Mouse (Mus musculus) CH12.LX (cell line): ENCODE results near the gene Aig1. TPM values are rescaled to one million over a fixed set of nuclear protein-coding genes. Genes with fewer than 3 reads are reported as not detected.

Experiments used
- DNase-seq: peaks from one replicate; pipeline ENCODE4 v3.0.0-alpha.2; 2013; ENCODE audit errors: extremely low read depth
- H3K27ac ChIP-seq: 2 replicates; pipeline ENCODE4 v1.5.1; 2012; ENCODE audit warnings: low read depth, mild to moderate bottlenecking, control low read depth, moderate library complexity; ENCODE audit not compliant: insufficient read depth
- H3K27me3 ChIP-seq: replicated peaks from 2 replicates; pipeline ENCODE3; 2012; ENCODE audit warnings: inconsistent platforms
- H3K36me3 ChIP-seq, 2 experiments: replicated peaks in 1 of 2; 2 replicates each; pipeline versions ENCODE3 to v1.6.1; 2012; ENCODE audit warnings: inconsistent platforms in 1 of 2, low read length in 1 of 2, mild to moderate bottlenecking in 1 of 2, mixed read lengths in 1 of 2, moderate library complexity in 1 of 2; ENCODE audit not compliant: control insufficient read depth in 1 of 2, insufficient read depth in 1 of 2
- H3K4me1 ChIP-seq, 2 experiments: 2 replicates each; pipeline ENCODE4 v1.6.1; 2012; ENCODE audit warnings: inconsistent platforms in 1 of 2, moderate library complexity in 1 of 2; ENCODE audit not compliant: insufficient read depth in 2 of 2, control insufficient read depth in 1 of 2
- H3K4me2 ChIP-seq: 2 replicates; pipeline ENCODE4 v1.6.1; 2012; ENCODE audit warnings: low read depth, mild to moderate bottlenecking, control low read depth; ENCODE audit not compliant: poor library complexity, insufficient read depth, severe bottlenecking
- H3K4me3 ChIP-seq, 3 experiments: fragments of 150-350 bp in 1 of 3; sonication (generic) in 1 of 3; replicated peaks in 1 of 3; 2 replicates each; pipeline versions ENCODE3 to v1.5.1; 2011 to 2012; ENCODE audit warnings: low read depth in 2 of 3, low read length in 2 of 3, mild to moderate bottlenecking in 2 of 3, moderate library complexity in 2 of 3, control low read depth in 1 of 3, improper control_type of control experiment in 1 of 3, inconsistent platforms in 1 of 3, mixed read lengths in 1 of 3; ENCODE audit not compliant: poor library complexity in 1 of 3
- H3K79me2 ChIP-seq: replicated peaks from 2 replicates; pipeline ENCODE4 v1.6.1; 2012; ENCODE audit warnings: mild to moderate bottlenecking, moderate library complexity; ENCODE audit not compliant: control insufficient read depth, poor library complexity, insufficient read depth, severe bottlenecking; ENCODE audit errors: extremely low read depth
- H3K9ac ChIP-seq: 2 replicates; pipeline ENCODE4 v1.6.1; 2012; ENCODE audit warnings: low read depth, mild to moderate bottlenecking, control low read depth, moderate library complexity; ENCODE audit not compliant: insufficient read depth
- H3K9me3 ChIP-seq: replicated peaks from 2 replicates; pipeline ENCODE3; 2012; ENCODE audit warnings: low read length, inconsistent platforms, mixed read lengths
- BHLHE40 ChIP-seq: IDR thresholded peaks from 2 replicates; pipeline ENCODE4 v1.6.1; 2011; ENCODE audit warnings: mild to moderate bottlenecking, low read depth, low read length, improper control_type of control experiment
- CHD1 ChIP-seq: IDR thresholded peaks from 2 replicates; pipeline ENCODE4 v1.6.1; 2012; ENCODE audit warnings: low read depth, low read length, improper control_type of control experiment, inconsistent platforms
- CHD2 ChIP-seq: IDR thresholded peaks from 2 replicates; pipeline ENCODE4 v1.6.1; 2011; ENCODE audit warnings: low read length, improper control_type of control experiment
- CTCF ChIP-seq, 2 experiments: IDR thresholded peaks in 1 of 2; conservative IDR thresholded peaks in 1 of 2; 2 replicates each; pipeline ENCODE4 v1.5.1; 2011 to 2012; ENCODE audit warnings: low read depth in 2 of 2, low read length in 2 of 2, improper control_type of control experiment in 1 of 2, inconsistent platforms in 1 of 2, mild to moderate bottlenecking in 1 of 2, moderate library complexity in 1 of 2
- E2F4 ChIP-seq: IDR thresholded peaks from 2 replicates; pipeline ENCODE4 v1.6.1; 2011; ENCODE audit warnings: low read depth, low read length, improper control_type of control experiment; ENCODE audit not compliant: insufficient replicate concordance
- ELF1 ChIP-seq: IDR thresholded peaks from 2 replicates; pipeline ENCODE4 v1.6.1; 2014; ENCODE audit warnings: low read depth, mild to moderate bottlenecking, inconsistent platforms, low read length, improper control_type of control experiment
- EP300 ChIP-seq: IDR thresholded peaks from 2 replicates; pipeline ENCODE4 v1.6.1; 2011; ENCODE audit warnings: low read length, improper control_type of control experiment
- GABPA ChIP-seq: IDR thresholded peaks from 2 replicates; pipeline ENCODE4 v1.6.1; 2012; ENCODE audit warnings: low read depth, low read length, improper control_type of control experiment, inconsistent platforms; ENCODE audit not compliant: insufficient replicate concordance
- HCFC1 ChIP-seq: IDR thresholded peaks from 2 replicates; pipeline ENCODE4 v1.6.1; 2012; ENCODE audit warnings: low read depth, mild to moderate bottlenecking, inconsistent platforms, low read length, improper control_type of control experiment
- IRF4 ChIP-seq: IDR thresholded peaks from 2 replicates; pipeline ENCODE4 v1.6.1; 2014; ENCODE audit warnings: low read depth, mild to moderate bottlenecking, inconsistent platforms, low read length, improper control_type of control experiment
- JUND ChIP-seq: conservative IDR thresholded peaks from 2 replicates; pipeline ENCODE4 v1.6.1; 2011; ENCODE audit warnings: low read depth, low read length, improper control_type of control experiment
- KAT2A ChIP-seq: IDR thresholded peaks from 2 replicates; pipeline ENCODE4 v1.6.1; 2012; ENCODE audit warnings: low read length, improper control_type of control experiment, inconsistent platforms; ENCODE audit not compliant: insufficient replicate concordance
- MAZ ChIP-seq: IDR thresholded peaks from 2 replicates; pipeline ENCODE4 v1.6.1; 2012; ENCODE audit warnings: low read depth, mild to moderate bottlenecking, inconsistent platforms, low read length, improper control_type of control experiment, moderate library complexity
- MEF2A ChIP-seq: IDR thresholded peaks from 2 replicates; pipeline ENCODE4 v1.6.1; 2014; ENCODE audit warnings: low read depth, mild to moderate bottlenecking, inconsistent platforms, low read length, improper control_type of control experiment, borderline replicate concordance
- MXI1 ChIP-seq: IDR thresholded peaks from 2 replicates; pipeline ENCODE4 v1.6.1; 2011; ENCODE audit warnings: mild to moderate bottlenecking, low read depth, low read length, improper control_type of control experiment
- MYC ChIP-seq: IDR thresholded peaks from 2 replicates; pipeline ENCODE4 v1.6.1; 2011; ENCODE audit warnings: low read depth, mild to moderate bottlenecking, improper control_type of control experiment, low read length
- NRF1 ChIP-seq: IDR thresholded peaks from 2 replicates; pipeline ENCODE4 v1.6.1; 2014; ENCODE audit warnings: low read depth, mild to moderate bottlenecking, inconsistent platforms, low read length, improper control_type of control experiment, moderate library complexity
- PAX5 ChIP-seq: IDR thresholded peaks from 2 replicates; pipeline ENCODE4 v1.6.1; 2012; ENCODE audit warnings: low read length, inconsistent platforms, mixed read lengths
- POLR2AphosphoS2 ChIP-seq: IDR thresholded peaks from 2 replicates; pipeline ENCODE4 v1.6.1; 2011; ENCODE audit warnings: low read depth, low read length, improper control_type of control experiment
- RCOR1 ChIP-seq: conservative IDR thresholded peaks from 2 replicates; pipeline ENCODE4 v1.6.1; 2012; ENCODE audit warnings: low read depth, mild to moderate bottlenecking, inconsistent platforms, low read length, improper control_type of control experiment
- SIN3A ChIP-seq: IDR thresholded peaks from 2 replicates; pipeline ENCODE4 v1.6.1; 2012; ENCODE audit warnings: low read length, improper control_type of control experiment, inconsistent platforms
- ZC3H11A ChIP-seq: IDR thresholded peaks from 2 replicates; pipeline ENCODE4 v1.6.1; 2012; ENCODE audit warnings: low read depth, mild to moderate bottlenecking, inconsistent platforms, low read length, improper control_type of control experiment
- ZNF384 ChIP-seq: IDR thresholded peaks from 2 replicates; pipeline ENCODE4 v1.6.1; 2012; ENCODE audit warnings: low read depth, low read length, improper control_type of control experiment, inconsistent platforms
- dilution Hi-C: fragments of 300-500 bp; cut with MboI; formaldehyde crosslinking; loops from 2 replicates; pipeline ENCODE4 v1.14.3; 2020; ENCODE audit warnings: low sequenced_read_pairs; ENCODE audit not compliant: extremely low pct_unique_long_range_greater_than_20kb, extremely low pct_ligation_motif_present
- in situ Hi-C: fragments of 300-500 bp; cut with MboI; formaldehyde crosslinking; loops from 3 replicates; pipeline ENCODE4 v1.14.3; 2019; ENCODE audit warnings: low sequenced_read_pairs, low pct_ligation_motif_present, low pct_unique_long_range_greater_than_20kb, mixed read lengths
- polyA plus RNA-seq: library from polyadenylated mRNA; unstranded; fragments of >175 nt; gene quantifications from 2 replicates; pipeline ENCODE4 v1.2.1, GENCODE M21; 2012; ENCODE audit warnings: low read depth; ENCODE audit not compliant: insufficient read length
- total RNA-seq, 2 experiments: library from RNA; depleted of rRNA; stranded (reverse); fragments of 300-350 nt in 1 of 2; fragments of >200 nt in 1 of 2; gene quantifications; 2 replicates each; pipeline ENCODE4 v1.2.3; 2012 to 2014

Gene Aig1
- total and polyA plus RNA-seq, 3 experiments: 1.6 to 10.8 (median 2.4) TPM

GRCm38 (mm10) chr10:13842855-13843254 is 25.9 kb downstream of the Aig1 start:
- DNase-seq: no peak
- no peak overlapping the region for H3K4me3 ChIP-seq
- TF ChIP-seq CTCF (conservative IDR thresholded peaks at IDR 0.05 in 1 of 2, IDR thresholded peaks at IDR 0.05 in 1 of 2; ENCODE audit: low read depth in 2 of 2, low read length in 2 of 2) (no peak), IRF4 (no peak), MYC (no peak), ZC3H11A (no peak), EP300 (no peak), MXI1 (no peak), MEF2A (no peak), ELF1 (no peak), JUND (no peak), MAZ (no peak), KAT2A (no peak), PAX5 (no peak), RCOR1 (no peak), HCFC1 (no peak), GABPA (no peak), SIN3A (no peak), E2F4 (no peak), BHLHE40 (no peak)
- TF ChIP-seq, all 38 proteins: peak for 0
- Histone ChIP-seq H3K9ac (no peak overlapping the region), H3K4me1 (no peaks in the 10 kb centered on the region), H3K9me3 (no peaks in the 10 kb centered on the region), H3K27me3 (no peaks in the 10 kb centered on the region), H3K4me2 (no peak overlapping the region), H3K27ac (no peak overlapping the region), H3K79me2 (no peaks in the 10 kb centered on the region), H3K36me3 (no peaks in the 10 kb centered on the region)
- in situ Hi-C loops: no loop called here
- dilution Hi-C loops: no loop called here

DNA sequence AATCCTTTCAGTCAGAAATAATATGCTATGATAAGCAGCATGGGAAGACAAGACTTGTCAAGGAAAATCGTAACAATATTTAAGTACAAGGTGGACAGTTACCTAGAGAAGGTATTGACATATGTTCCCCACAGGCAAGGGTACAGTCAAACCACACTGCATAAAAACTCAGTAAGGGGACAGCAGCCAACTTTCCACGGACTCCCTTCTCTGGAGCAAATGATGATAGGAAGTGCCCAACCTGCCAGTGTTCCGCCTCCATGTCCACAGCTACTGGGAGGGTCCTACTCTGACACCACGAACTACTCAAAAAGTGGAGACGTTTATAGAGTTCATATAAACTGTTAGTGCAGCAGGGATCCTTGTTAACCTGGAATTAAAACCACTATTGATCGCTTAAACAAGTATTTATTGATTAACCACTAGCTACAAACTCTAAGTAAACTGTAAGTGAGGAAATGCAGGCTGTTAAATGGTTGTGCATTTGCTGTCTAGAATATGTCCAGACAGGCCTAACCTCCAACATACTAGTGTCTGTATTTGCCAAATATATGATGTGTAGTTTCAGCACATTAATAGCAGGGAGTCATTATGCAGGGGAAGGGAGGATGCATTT is 30.2 kb downstream of the Aig1 start:
- H3K36me3 ChIP-seq: no peaks in the 10 kb centered on the region
- no peak for TF ChIP-seq IRF4
- no peak for TF ChIP-seq RCOR1
- TF ChIP-seq CHD1: no peak
- TF ChIP-seq EP300: no peak
- no peak for TF ChIP-seq BHLHE40
- no peak for TF ChIP-seq NRF1
- no peak for TF ChIP-seq POLR2AphosphoS2
- no peak for TF ChIP-seq CHD2
- no peak for TF ChIP-seq ZNF384
- TF ChIP-seq, all 38 proteins: peak for 0
- Histone ChIP-seq H3K27ac (no peak overlapping the region), H3K9ac (no peak overlapping the region), H3K9me3 (no peaks in the 10 kb centered on the region), H3K79me2 (no peaks in the 10 kb centered on the region), H3K4me2 (no peak overlapping the region), H3K27me3 (no peaks in the 10 kb centered on the region), H3K4me3 (no peak overlapping the region), H3K4me1 (peaks cover 11 to 12% of the 10 kb centered on the region in 2 experiments)
- no peak for DNase-seq
- dilution Hi-C loops (no loop called here), in situ Hi-C loops (no loop called here)
